Comparison of ENCODE assay signal across 14 mouse cellular contexts in genomic region chr6:143103981-143104680, GRCm38 (mm10). TPM values are rescaled to one million over a fixed set of nuclear protein-coding genes. Genes with fewer than 3 reads are reported as not detected.
A peak's percentile ranks its signal among the peaks of the same experiment; 100 is the strongest.
DNase-seq lines count a peak whose midpoint lies in the region; ATAC-seq lines count a peak whose summit lies in the region.
"Had no signal": no experiment of that assay in that cellular context is flagged by ENCODE, and none has a peak within 500 bp of the region (broad histone marks: within the 10 kb centered on the region; RNA-seq: fewer than 3 reads in every experiment).

No protein-coding gene starts in this region.

- H3K36me3 ChIP-seq in liver, embryonic 12.5 days: no peaks in the 10 kb centered on the region
- H3K36me3 ChIP-seq in neural tube, embryonic 15.5 days: no peaks in the 10 kb centered on the region
- H3K36me3 ChIP-seq: forebrain, embryonic 10.5 days; hindbrain, embryonic 12.5 days had no signal

- DNase-seq in liver (peak; percentile 44), 416B (ENCODE audit: low read depth) (peak; percentile 69), ZHBTc4 (ENCODE audit: low read depth, low spot score) (peak; percentile 84)
- DNase-seq in B cell, adult 2 months: peak; percentile 42 to 47
- no peak for DNase-seq in cerebellum, postnatal 14 days
- DNase-seq: cerebellum, adult 2 months; embryo, embryonic 11 days; kidney, adult 8-10 months had no signal

- 53% methylated on average over 7 of the region's 7 CpGs for WGBS in liver, embryonic 12.5 days (ENCODE audit: insufficient replicate concordance)
- WGBS in neural tube, embryonic 15.5 days: 72% methylated on average over 7 of the region's 7 CpGs

- H3K27ac ChIP-seq in liver, embryonic 12.5 days: no peak overlapping the region
- H3K27ac ChIP-seq in neural tube, embryonic 15.5 days (replicated peaks): no peak overlapping the region
- H3K27ac ChIP-seq: forebrain, embryonic 10.5 days; hindbrain, embryonic 12.5 days had no signal

- no peak overlapping the region for H3K9ac ChIP-seq in liver, embryonic 12.5 days
- H3K9ac ChIP-seq in neural tube, embryonic 15.5 days (replicated peaks): no peak overlapping the region
- H3K9ac ChIP-seq: hindbrain, embryonic 12.5 days had no signal

- no peaks in the 10 kb centered on the region for H3K27me3 ChIP-seq in liver, embryonic 12.5 days (replicated peaks)
- no peaks in the 10 kb centered on the region for H3K27me3 ChIP-seq in neural tube, embryonic 15.5 days (replicated peaks)
- H3K27me3 ChIP-seq: hindbrain, embryonic 12.5 days had no signal

- H3K4me1 ChIP-seq in liver, embryonic 12.5 days: peaks cover 7% of the 10 kb centered on the region; the same call in 1 of the 2 replicates
- H3K4me1 ChIP-seq in neural tube, embryonic 15.5 days: no peaks in the 10 kb centered on the region
- H3K4me1 ChIP-seq: hindbrain, embryonic 12.5 days had no signal

- H3K4me3 ChIP-seq in liver, embryonic 12.5 days: no peak overlapping the region
- H3K4me3 ChIP-seq in neural tube, embryonic 15.5 days (replicated peaks): no peak overlapping the region
- H3K4me3 ChIP-seq: forebrain, embryonic 10.5 days; hindbrain, embryonic 12.5 days had no signal

- no peak for ATAC-seq in liver, embryonic 12.5 days
- no peak for ATAC-seq in megakaryocyte, adult 5-6 weeks (ENCODE audit: poor library complexity, severe bottlenecking)
- no peak for ATAC-seq in neural tube, embryonic 15.5 days (ENCODE audit: low FRiP score)

- no peak overlapping the region for H3K4me2 ChIP-seq in liver, embryonic 12.5 days
- H3K4me2 ChIP-seq in neural tube, embryonic 15.5 days: no peak overlapping the region
- H3K4me2 ChIP-seq: heart, embryonic 11.5 days; hindbrain, embryonic 12.5 days had no signal

- H3K9me3 ChIP-seq in liver, embryonic 12.5 days (replicated peaks): no peaks in the 10 kb centered on the region
- no peaks in the 10 kb centered on the region for H3K9me3 ChIP-seq in neural tube, embryonic 15.5 days (replicated peaks)
- H3K9me3 ChIP-seq: hindbrain, embryonic 12.5 days had no signal

RNA-seq across cellular contexts. Expression of gene C2cd5, which starts 4.2 kb away (rescaled TPM):
- 22.2 and 22.7 TPM in 2 replicates for polyA plus RNA-seq in liver, embryonic 12.5 days (2016; fragmentation: Nextera tagmentation; extraction: Ambion mirVana)
- 51.0 and 52.8 TPM in 2 replicates for total RNA-seq in megakaryocyte, adult 5-6 weeks (2015)
- 48.4 and 60.4 TPM in 2 replicates for total RNA-seq in megakaryocyte, adult 5-6 weeks (2017)
- polyA plus RNA-seq in neural tube, embryonic 15.5 days (2015; fragmentation: Nextera tagmentation; extraction: Ambion mirVana): 40.8 and 43.9 TPM in 2 replicates

Comparison
In these comparisons a context has a peak if more than half of its experiments do, and no peak if none do; other contexts are left out.
1. DNase-seq: peak in liver (single experiment), 416B (single experiment), B cell, adult 2 months (2 of 2) and ZHBTc4 (single experiment); none in cerebellum, postnatal 14 days (0 of 2).